Mouse (Mus musculus) midbrain, embryonic 16.5 days (tissue): ENCODE data around the gene Neurl2. TPM values are rescaled to one million over a fixed set of nuclear protein-coding genes. Genes with fewer than 3 reads are reported as not detected.

Experiments
- ATAC-seq: fragments of 200-750 bp; cut with Nextera tagmentation; 2 replicates; pipeline ENCODE4 v1.8.0; 2017; ENCODE audit warnings: moderate TSS enrichment
- H3K27ac ChIP-seq: fragments of 300-500 bp; sonication (generic); 2 replicates; pipeline ENCODE4 v1.5.1; 2014; ENCODE audit warnings: mild to moderate bottlenecking, low read length, mixed read lengths
- H3K27me3 ChIP-seq: fragments of 300-500 bp; sonication (generic); 2 replicates; pipeline ENCODE4 v1.6.1; 2014; ENCODE audit warnings: low read depth, low read length, mixed read lengths; ENCODE audit not compliant: control insufficient read depth, insufficient read depth
- H3K36me3 ChIP-seq: fragments of 300-500 bp; sonication (generic); 2 replicates; pipeline ENCODE4 v1.6.1; 2014; ENCODE audit warnings: mild to moderate bottlenecking, low read length, moderate library complexity, mixed read lengths; ENCODE audit not compliant: control insufficient read depth, insufficient read depth
- H3K4me1 ChIP-seq: fragments of 300-500 bp; sonication (generic); 2 replicates; pipeline ENCODE4 v1.6.1; 2014; ENCODE audit warnings: mild to moderate bottlenecking, low read length, mixed read lengths; ENCODE audit not compliant: control insufficient read depth, insufficient read depth
- H3K4me2 ChIP-seq: fragments of 300-500 bp; sonication (generic); 2 replicates; pipeline ENCODE4 v1.6.1; 2014; ENCODE audit warnings: mild to moderate bottlenecking, low read length, mixed read lengths
- H3K4me3 ChIP-seq: fragments of 300-500 bp; sonication (generic); 2 replicates; pipeline ENCODE4 v1.5.1; 2014; ENCODE audit warnings: low read depth, mild to moderate bottlenecking, low read length, moderate library complexity, mixed read lengths
- H3K9ac ChIP-seq: fragments of 300-500 bp; sonication (generic); 2 replicates; pipeline ENCODE4 v1.6.1; 2014; ENCODE audit warnings: low read depth, low read length, mixed read lengths
- H3K9me3 ChIP-seq: fragments of 300-500 bp; sonication (generic); replicated peaks from 2 replicates; pipeline ENCODE4 v1.6.1; 2014; ENCODE audit warnings: mild to moderate bottlenecking, low read length, mixed read lengths; ENCODE audit not compliant: control insufficient read depth, poor library complexity, severe bottlenecking
- WGBS: fragments of 180-500 bp; shearing (Covaris S2); extraction: QIAGEN DNeasy Blood & Tissue Kit; methylation state at CpG from one replicate; pipeline ENCODE4 v1.1.7; 2014; 5-methylcytosine and 5-hydroxymethylcytosine counted together
- polyA plus RNA-seq: library from polyadenylated mRNA; unstranded; fragments of >200 nt; fragmentation: Nextera tagmentation; extraction: Ambion mirVana; gene quantifications from 2 replicates; pipeline ENCODE4 v1.2.1, GENCODE M21; 2015

Gene Neurl2
- polyA plus RNA-seq, 1 experiment from 2014 or later: 7.0 TPM

GRCm38 (mm10) chr2:164827146-164827850 lies 6.0 kb downstream of the Neurl2 start:
- 94% methylated on average over 16 of the region's 16 CpGs for WGBS
- no peak overlapping the region for H3K4me2 ChIP-seq
- H3K9ac ChIP-seq: no peak overlapping the region
- no peaks in the 10 kb centered on the region for H3K9me3 ChIP-seq
- no peak for ATAC-seq
- H3K27me3 ChIP-seq: no peaks in the 10 kb centered on the region
- H3K4me1 ChIP-seq: peaks cover 10% of the 10 kb centered on the region
- no peak overlapping the region for H3K4me3 ChIP-seq
- peaks cover 23% of the 10 kb centered on the region for H3K36me3 ChIP-seq
- H3K27ac ChIP-seq: no peak overlapping the region

GRCm38 (mm10) chr2:164825521-164825920 lies 7.7 kb downstream of the Neurl2 start:
- peaks cover 32% of the 10 kb centered on the region for H3K36me3 ChIP-seq
- ATAC-seq: no peak

GRCm38 (mm10) chr2:164823969-164824368 lies 9.3 kb downstream of the Neurl2 start:
- ATAC-seq: no peak
- no peak overlapping the region for H3K4me3 ChIP-seq
- H3K27me3 ChIP-seq: no peaks in the 10 kb centered on the region
- H3K4me1 ChIP-seq: peaks cover 14% of the 10 kb centered on the region
- H3K9me3 ChIP-seq: no peaks in the 10 kb centered on the region
- H3K4me2 ChIP-seq: peak overlapping the region; percentile 61; the same call in 1 of the 2 replicates
- peaks cover 32% of the 10 kb centered on the region for H3K36me3 ChIP-seq
- H3K9ac ChIP-seq: no peak overlapping the region; the same call in 1 of the 2 replicates
- H3K27ac ChIP-seq: no peak overlapping the region
- 90% methylated on average over 4 of the region's 4 CpGs for WGBS

More at GRCm38 (mm10) chr2:164825521-164825920, 7.7 kb downstream of the Neurl2 start:
- WGBS: 94% methylated on average over 17 of the region's 17 CpGs
- H3K9ac ChIP-seq: no peak overlapping the region
- H3K4me1 ChIP-seq: peaks cover 14% of the 10 kb centered on the region
- H3K9me3 ChIP-seq: no peaks in the 10 kb centered on the region
- no peak overlapping the region for H3K4me2 ChIP-seq
- no peaks in the 10 kb centered on the region for H3K27me3 ChIP-seq
- no peak overlapping the region for H3K27ac ChIP-seq
- H3K4me3 ChIP-seq: no peak overlapping the region

- peak overlapping the region; percentile 87 for H3K9ac ChIP-seq
- peak; percentile 83 for ATAC-seq
- peak overlapping the region; percentile 69 for H3K4me3 ChIP-seq
- no peaks in the 10 kb centered on the region for H3K27me3 ChIP-seq
- H3K9me3 ChIP-seq: no peaks in the 10 kb centered on the region
- peaks cover 32% of the 10 kb centered on the region for H3K36me3 ChIP-seq
- WGBS: 1% methylated on average over 10 of the region's 10 CpGs
- H3K27ac ChIP-seq: peak overlapping the region; percentile 95
- peak overlapping the region; percentile 61 for H3K4me2 ChIP-seq
- peaks cover 14% of the 10 kb centered on the region for H3K4me1 ChIP-seq
These were observed 10.1 kb downstream of the Neurl2 start for GRCm38 (mm10) chr2:164823181-164823585.

GRCm38 (mm10) chr2:164822636-164823165 lies 10.6 kb downstream of the Neurl2 start, which contains the start of gene Zswim1:
Zswim1 (plus strand) TSS chr2:164822686.
- no peaks in the 10 kb centered on the region for H3K27me3 ChIP-seq
- peak within 1 kb of the TSS; percentile 87 for H3K9ac ChIP-seq
- H3K4me3 ChIP-seq: peak within 1 kb of the TSS; percentile 69
- H3K4me1 ChIP-seq: peaks cover 14% of the 10 kb centered on the region
- 1% methylated on average over 32 of the region's 32 CpGs for WGBS
- H3K36me3 ChIP-seq: peaks cover 30% of the 10 kb centered on the region
- no peaks in the 10 kb centered on the region for H3K9me3 ChIP-seq
- ATAC-seq: peak; percentile 99
- H3K4me2 ChIP-seq: peak within 1 kb of the TSS; percentile 61
- peak within 1 kb of the TSS; percentile 95 for H3K27ac ChIP-seq

- H3K9ac ChIP-seq: no peak overlapping the region
- no peaks in the 10 kb centered on the region for H3K9me3 ChIP-seq
- WGBS: 83% methylated on average over 6 of the region's 6 CpGs
- H3K4me2 ChIP-seq: no peak overlapping the region
- no peak for ATAC-seq
- peaks cover 14% of the 10 kb centered on the region for H3K4me1 ChIP-seq
- H3K36me3 ChIP-seq: peaks cover 23% of the 10 kb centered on the region
- H3K4me3 ChIP-seq: no peak overlapping the region
- no peak overlapping the region for H3K27ac ChIP-seq
- H3K27me3 ChIP-seq: no peaks in the 10 kb centered on the region
These were observed 12.2 kb downstream of the Neurl2 start for GRCm38 (mm10) chr2:164821060-164821459.

GRCm38 (mm10) chr2:164817703-164818102 lies 15.6 kb downstream of the Neurl2 start:
- WGBS: 91% methylated on average over 5 of the region's 5 CpGs
- Histone ChIP-seq H3K27me3 (no peaks in the 10 kb centered on the region), H3K9me3 (no peaks in the 10 kb centered on the region), H3K4me3 (no peak overlapping the region), H3K27ac (no peak overlapping the region), H3K36me3 (peaks cover 10% of the 10 kb centered on the region), H3K4me2 (no peak overlapping the region), H3K4me1 (peaks cover 6% of the 10 kb centered on the region), H3K9ac (no peak overlapping the region)
- ATAC-seq: no peak

GRCm38 (mm10) chr2:164817206-164817605 lies 16.1 kb downstream of the Neurl2 start:
- WGBS: 89% methylated on average over 6 of the region's 6 CpGs

GRCm38 (mm10) chr2:164815821-164816220 lies 17.4 kb downstream of the Neurl2 start:
- no peaks in the 10 kb centered on the region for H3K4me1 ChIP-seq
- no peak for ATAC-seq
- H3K9me3 ChIP-seq: no peaks in the 10 kb centered on the region
- WGBS: 92% methylated on average over 8 of the region's 8 CpGs
- no peak overlapping the region for H3K9ac ChIP-seq
- H3K36me3 ChIP-seq: peaks cover 4% of the 10 kb centered on the region; the same call in 1 of the 2 replicates
- no peak overlapping the region for H3K4me3 ChIP-seq
- no peak overlapping the region for H3K4me2 ChIP-seq
- no peaks in the 10 kb centered on the region for H3K27me3 ChIP-seq
- no peak overlapping the region for H3K27ac ChIP-seq

More at GRCm38 (mm10) chr2:164817206-164817605, 16.1 kb downstream of the Neurl2 start:
- H3K9me3 ChIP-seq: no peaks in the 10 kb centered on the region
- H3K4me2 ChIP-seq: no peak overlapping the region
- H3K27ac ChIP-seq: no peak overlapping the region
- peaks cover 4% of the 10 kb centered on the region for H3K4me1 ChIP-seq
- H3K27me3 ChIP-seq: no peaks in the 10 kb centered on the region
- ATAC-seq: no peak
- no peak overlapping the region for H3K4me3 ChIP-seq
- no peak overlapping the region for H3K9ac ChIP-seq
- peaks cover 10% of the 10 kb centered on the region for H3K36me3 ChIP-seq
